Mouse (Mus musculus) lung, postnatal 4 days (tissue): ENCODE data around the gene Med15.
"Not testable (repeated sequence)": the region's sequence is repeated elsewhere in the genome, so short reads cannot be mapped to it uniquely, and the experiment has no call there.

ENCODE experiments used
- DNase-seq, 2 experiments: peaks; one replicate each; pipeline ENCODE4 v3.0.0; 2021

Med15 gene

DNA sequence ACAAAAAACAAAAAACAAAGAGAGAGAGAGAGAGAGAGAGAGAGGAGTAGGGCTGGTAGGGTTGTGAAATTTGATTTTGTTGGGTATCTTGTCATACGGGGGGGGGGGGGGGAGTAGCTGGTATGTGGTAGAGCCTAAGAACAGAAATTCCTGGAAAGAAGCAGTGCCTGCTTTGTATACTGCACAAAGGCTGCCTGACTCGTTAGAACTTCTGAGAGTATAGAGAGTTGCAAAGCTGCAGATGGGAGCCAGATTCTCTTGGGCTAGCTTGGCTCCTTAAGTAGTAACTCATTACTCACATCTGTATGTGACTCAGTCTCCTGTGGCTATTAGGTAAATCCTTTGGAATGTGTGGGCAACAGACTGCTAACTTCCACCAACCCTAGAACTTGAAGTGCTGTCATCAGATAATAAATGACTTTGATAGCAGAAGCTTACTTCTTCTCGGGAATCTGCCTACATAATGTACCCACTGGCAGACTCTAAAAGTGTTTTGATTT lies at the start of gene Med15:
Gene Med15 (minus strand): TSS at position 51 of the 500 bp plus-strand sequence.
- DNase-seq = no peak

- DNase-seq = no peak
Measured at GRCm38 (mm10) chr16:17779692-17780091, 47.0 kb upstream of the Med15 start.

GRCm38 (mm10) chr16:17778223-17778622 lies 45.5 kb upstream of the Med15 start:
- DNase-seq = no peak

DNA sequence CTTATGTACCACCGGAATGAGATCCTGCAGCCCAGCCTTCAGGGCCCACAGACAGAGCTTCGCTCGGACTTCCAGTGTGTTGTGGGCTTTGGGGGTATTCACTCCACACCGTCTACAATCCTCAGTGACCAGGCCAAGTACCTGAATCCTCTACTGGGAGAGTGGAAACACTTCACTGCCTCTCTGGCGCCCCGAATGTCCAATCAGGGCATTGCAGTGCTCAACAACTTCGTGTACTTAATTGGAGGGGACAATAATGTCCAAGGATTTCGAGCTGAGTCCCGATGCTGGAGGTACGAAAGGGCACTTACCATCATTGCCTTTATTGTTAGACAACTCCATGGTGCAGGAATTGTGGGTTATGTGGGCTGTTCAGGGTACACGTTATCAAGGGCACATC lies 44.1 kb upstream of the Med15 start:
- peak in 1 of 2 experiments; percentile 50 for DNase-seq

DNA sequence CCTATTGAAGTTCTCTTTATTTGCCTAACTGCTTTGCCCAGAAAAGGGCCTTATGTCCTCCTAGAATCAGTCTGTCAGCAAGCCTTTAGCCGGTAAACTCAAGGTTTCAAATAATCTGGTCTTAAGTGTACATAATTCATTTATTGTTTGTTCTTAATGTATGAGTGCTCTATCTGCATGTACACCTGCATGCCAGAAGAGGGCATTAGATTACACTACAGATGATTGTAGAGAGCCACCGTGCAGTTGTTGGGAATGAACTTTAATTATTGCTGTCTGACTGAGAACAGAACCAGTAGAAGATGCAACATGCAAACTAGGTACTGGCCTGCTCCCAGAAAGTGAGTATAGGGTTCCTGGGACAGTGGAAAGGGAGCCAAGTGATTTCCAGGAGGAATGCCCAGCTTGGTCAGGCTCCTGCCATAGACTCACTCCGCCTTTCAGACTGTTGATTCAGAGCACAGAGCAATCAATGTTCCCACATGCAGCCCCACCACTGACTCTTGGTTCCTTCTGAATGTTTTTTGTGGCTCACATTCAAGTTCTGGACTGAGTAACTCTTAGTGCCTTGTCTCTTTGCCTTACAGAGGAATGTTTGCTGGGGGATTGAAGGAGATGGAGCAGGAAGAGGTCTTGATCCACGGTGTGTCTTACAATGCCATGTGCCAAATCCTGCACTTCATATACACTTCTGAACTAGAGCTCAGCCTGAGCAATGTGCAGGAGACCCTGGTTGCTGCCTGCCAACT lies 38.6 kb upstream of the Med15 start:
- DNase-seq = no peak

DNA sequence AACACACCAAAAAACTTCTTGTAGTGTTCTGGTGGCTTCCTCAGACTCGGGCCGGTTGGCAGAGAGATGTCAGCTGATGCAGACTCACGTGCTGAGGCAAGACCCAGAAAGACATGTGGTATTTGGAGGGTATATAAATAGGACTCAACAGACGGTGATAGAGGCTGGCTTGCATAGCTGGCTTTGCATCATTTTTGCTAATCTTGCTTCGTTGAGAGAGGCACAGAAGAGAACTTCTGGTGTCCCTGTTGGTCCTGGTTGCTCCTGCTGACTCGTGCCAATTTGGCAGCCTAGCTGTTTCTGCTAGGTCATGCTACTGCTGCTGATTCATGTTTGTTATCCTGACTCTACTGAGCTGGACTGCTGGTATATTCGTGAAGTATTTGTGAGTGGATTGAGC lies 36.1 kb upstream of the Med15 start:
- no peak for DNase-seq

GRCm38 (mm10) chr16:17764108-17764511 lies 31.4 kb upstream of the Med15 start:
- no peak for DNase-seq

GRCm38 (mm10) chr16:17761074-17761473 lies 28.4 kb upstream of the Med15 start:
- DNase-seq = no peak

- DNase-seq = peak; percentile 48 to 54
Measured at GRCm38 (mm10) chr16:17760657-17761056, 28.0 kb upstream of the Med15 start.

GRCm38 (mm10) chr16:17759813-17760321 lies 27.2 kb upstream of the Med15 start:
- peak; percentile 69 to 77 for DNase-seq

- DNase-seq = peak; percentile 93 to 94
Measured at GRCm38 (mm10) chr16:17759344-17759773, 26.7 kb upstream of the Med15 start, which contains the start of gene Klhl22. Klhl22 (plus strand) TSS chr16:17759618.

GRCm38 (mm10) chr16:17758902-17759301 lies 26.2 kb upstream of the Med15 start:
- DNase-seq = no peak

- DNase-seq = no peak
Measured at GRCm38 (mm10) chr16:17757756-17758155, 25.1 kb upstream of the Med15 start.

DNA sequence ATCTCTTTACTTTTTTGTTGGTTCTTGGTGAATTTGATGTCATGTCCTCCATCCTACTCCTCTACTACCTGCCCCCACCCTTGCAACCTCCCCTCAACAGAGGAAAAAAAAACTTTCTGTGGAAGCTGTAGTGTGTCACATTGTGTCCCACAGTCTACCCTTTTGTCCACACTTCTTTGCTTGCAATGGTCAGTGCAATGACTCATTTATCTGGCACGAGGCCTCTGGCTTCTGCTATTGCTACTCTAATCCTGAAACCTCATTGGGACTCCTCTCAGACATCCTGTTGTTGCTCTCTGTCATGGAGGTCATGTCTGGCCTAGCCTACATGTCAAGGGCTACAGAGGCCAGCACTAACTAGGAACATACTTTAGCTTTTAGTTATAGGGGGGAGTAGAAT lies 21.0 kb upstream of the Med15 start:
- no peak for DNase-seq

DNA sequence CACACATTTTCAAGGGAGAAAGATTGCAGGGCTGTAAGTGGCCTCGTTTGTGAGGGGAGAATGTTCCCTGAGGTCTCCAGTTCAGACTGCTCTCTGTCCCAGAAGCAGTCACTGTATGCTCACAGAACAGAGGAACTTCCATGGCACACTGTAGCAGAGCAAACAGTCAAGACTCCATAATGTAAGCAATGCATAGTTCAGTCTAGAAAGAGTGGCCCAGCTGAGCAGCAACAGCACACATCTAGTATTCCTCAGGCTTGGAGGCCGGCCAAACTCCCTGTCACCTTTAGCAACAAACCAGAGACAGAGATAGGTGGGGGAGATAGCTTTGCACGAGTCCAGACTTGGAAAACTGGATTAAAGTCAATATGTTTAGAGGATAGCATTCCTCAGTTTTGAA lies 20.3 kb upstream of the Med15 start:
- DNase-seq = peak; percentile 15 to 35

DNA sequence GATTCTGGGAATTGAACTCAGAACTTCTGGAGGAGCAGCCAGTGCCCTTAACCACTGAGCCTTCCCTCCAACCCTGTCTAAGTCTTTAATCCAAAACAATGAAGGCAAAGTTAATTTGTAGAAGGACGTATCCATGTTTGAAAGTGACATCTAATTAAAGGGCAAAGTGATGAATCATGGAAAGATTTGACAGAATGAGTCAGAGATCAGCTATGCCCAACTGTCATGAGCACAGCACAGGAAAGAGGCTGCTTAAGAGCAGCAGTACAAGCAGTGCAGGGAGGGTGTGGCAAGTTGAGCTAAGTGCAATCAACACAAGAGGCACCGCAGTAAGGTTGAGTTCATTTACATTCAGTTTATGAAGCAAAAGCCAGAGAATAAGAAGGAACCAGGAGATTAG lies 12.4 kb upstream of the Med15 start:
- DNase-seq = no peak

DNA sequence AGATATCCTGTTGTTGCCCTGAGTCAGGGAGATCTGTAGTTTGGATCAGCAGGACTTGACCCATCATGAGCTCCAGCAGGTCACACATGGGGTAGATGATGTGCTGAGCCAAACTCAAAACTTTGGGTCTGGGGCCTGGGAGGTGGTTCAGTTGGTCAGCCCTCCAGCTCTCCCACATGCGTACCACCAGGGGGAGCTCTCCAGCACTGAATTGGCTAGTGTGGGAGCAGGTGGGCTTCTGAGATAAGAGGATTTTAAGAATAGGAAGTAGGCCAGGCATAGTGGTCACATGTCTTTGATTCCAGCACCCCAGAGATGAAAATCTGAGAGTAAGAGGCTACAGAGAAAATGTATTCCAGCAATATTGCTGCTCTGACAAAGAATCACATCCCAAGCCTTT lies 11.8 kb upstream of the Med15 start:
- DNase-seq = peak in 1 of 2 experiments; percentile 34

DNA sequence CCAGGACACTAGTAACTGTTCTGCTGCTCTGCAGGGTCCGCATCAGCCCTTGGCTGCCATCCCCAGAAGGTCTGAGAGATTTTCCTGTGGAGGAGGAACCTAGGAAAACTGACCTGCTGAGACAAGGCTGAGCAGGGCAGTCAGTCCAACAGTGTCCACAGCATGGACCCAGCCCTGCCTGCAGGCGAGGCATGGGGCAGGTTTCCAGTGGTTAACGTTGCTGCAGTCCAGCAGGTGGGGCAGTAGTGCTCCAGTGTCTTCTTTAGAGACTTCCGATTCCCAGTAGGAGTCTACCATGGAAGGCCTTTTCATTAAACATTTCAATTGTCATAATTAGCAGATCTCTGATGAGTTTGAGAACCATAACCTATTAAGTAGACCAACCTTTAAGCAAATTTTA lies 10.6 kb upstream of the Med15 start:
- DNase-seq = peak; percentile 12 to 40

DNA sequence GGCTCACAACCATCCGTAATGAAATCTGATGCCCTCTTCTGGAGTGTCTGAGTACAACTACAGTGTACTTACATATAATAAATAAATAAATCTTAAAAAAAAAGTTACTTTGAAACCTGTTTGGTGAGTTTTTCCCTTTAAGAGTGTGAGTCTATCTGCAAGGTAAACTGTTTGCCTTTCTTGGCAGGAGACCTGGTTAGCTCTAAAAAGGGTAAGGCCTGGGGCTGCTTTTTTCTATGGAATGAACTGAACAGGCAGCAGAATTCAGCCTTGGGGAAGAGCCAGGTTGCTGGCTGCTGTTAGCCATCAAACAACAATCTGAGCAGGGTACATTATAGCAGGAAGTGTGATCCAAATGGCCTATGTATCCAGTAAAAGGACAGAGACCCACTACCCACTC lies 10.1 kb upstream of the Med15 start:
- peak in 1 of 2 experiments; percentile 21 for DNase-seq

DNA sequence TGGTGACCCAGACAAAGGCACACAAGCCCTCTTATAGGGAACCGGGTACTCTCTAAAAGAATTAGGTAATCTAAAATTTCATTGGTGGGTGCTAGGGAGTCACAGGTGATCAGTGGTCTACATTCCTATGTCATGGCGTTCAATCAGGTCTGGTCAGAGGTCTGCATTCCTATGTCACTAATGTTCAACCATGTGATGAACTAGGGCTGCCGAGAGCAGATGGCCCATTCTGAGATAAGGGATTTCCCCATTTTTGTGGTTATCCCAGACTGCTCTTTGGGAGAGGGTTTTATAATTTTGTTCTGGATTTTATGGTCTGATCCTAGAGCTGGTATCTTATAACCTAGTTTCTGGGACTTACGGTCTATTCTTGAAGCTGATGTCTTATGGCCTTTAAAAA lies 7.4 kb upstream of the Med15 start:
- no peak for DNase-seq

DNA sequence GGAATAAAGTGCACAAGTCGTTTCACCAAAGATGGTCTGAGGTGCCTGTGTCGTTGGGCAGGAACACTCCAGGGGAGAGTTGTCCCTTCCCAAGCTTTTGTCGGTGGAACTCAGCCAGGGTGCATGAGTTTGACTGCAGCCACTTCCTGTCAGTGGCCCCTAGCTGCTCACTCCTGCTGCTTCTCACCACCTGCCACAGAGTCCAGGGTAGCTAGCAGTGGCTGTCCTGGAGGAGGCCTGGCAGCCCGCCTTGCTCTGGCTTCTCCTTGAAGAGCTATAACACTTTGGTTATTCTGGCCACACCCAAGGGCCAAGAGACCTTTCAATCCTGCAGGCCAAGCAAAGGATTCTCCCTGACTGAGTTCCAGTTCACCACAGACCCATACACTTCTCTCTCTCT lies 3.5 kb upstream of the Med15 start:
- DNase-seq = no peak

- DNase-seq = not testable (repeated sequence)
Measured at GRCm38 (mm10) chr16:17734872-17735271, 2.2 kb upstream of the Med15 start.

GRCm38 (mm10) chr16:17733646-17734045 lies 955 bp upstream of the Med15 start:
- DNase-seq = no peak

- DNase-seq = no peak
Measured at GRCm38 (mm10) chr16:17732431-17732830, 260 bp downstream of the Med15 start.

DNA sequence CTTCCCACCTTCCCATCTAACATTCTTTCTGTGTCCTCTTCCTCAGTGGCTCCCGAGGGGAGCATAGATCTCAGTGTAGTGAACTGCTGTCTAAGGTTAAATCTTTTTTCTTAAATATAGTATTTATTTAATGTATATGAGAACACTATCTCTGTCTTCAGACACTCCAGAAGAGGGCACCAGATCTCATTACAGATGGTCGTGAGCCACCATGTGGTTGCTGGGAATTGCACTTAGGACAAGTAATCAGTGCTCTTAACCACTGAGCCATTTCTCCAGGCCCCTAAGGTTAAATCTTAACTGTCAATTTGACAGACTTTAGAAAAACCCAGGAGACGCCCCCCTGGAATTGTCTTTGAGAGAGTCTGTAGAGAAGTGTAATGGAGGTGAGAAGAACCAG lies 670 bp downstream of the Med15 start:
- DNase-seq = no peak
